Mouse (Mus musculus) left cerebral cortex, adult 11 months (tissue): Measurements from ENCODE around the gene Ampd3.
A peak's percentile ranks its signal among the peaks of the same experiment; 100 is the strongest.

ENCODE experiments used
- DNase-seq: peaks from one replicate; pipeline ENCODE4 v3.0.0; 2022; ENCODE audit warnings: low spot score

The Ampd3 gene

DNA sequence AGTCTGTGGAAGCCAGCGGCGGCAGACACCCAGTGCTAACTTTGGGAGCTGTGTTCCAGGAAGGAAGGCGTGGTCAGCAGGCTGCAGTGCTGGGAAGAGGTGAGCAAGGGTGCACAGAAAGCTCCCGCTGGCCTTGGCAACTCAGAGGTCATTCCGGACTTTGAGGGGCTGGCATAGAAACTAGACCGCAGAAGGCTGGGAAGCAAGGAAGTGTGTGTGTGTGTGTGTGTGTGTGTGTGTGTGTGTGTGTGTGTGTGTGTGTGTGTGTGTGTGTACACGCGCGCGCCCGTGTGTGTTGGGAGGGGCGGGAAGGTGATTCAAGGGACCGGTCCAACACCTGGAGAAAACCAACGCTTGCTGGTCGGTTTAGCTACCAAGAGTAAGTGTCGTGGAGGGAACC lies at the start of gene Ampd3:
Gene Ampd3, plus strand, starts transcription at position 206 of the 400 bp plus-strand sequence.
- DNase-seq = no peak

DNA sequence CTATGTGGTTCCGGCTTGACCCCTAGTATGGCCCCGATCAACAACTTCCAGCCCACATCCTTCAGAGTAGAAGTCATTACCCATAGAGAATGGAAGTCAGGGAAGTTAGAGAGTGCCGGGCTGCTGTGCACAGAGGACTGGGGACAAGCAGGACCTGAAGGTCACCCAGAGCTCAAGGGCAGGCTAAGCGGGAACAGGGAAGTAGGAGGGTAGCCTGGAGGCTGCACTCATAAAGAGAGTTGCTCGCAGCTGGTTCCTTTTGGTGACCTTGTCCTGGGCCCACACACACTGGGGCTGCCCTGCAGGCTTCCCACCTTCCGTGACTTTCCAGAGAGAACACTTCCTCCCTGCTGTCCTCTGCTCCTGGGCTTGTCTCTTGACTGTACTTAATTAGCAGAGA lies 49.5 kb upstream of the Ampd3 start:
- no peak for DNase-seq

DNA sequence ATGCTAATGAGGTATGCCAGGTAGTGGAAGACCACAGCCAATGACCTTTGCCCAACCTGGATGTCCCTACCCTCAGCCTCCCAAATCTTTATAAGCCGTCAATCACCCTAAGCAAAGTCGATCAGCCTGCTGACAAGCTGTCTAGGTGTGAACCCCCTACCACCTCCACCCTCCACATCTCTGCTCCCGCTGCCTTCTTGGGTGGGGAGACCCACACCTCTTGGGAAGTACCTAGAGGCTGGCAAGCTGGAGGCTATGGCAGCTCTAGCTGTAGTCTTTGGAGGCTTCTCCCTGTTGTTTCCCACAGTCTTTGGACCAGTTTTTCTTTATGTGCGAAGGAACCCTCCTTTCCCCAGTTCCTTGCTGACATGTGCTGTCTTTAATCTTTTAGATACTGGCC lies 48.1 kb upstream of the Ampd3 start:
- no peak for DNase-seq

DNA sequence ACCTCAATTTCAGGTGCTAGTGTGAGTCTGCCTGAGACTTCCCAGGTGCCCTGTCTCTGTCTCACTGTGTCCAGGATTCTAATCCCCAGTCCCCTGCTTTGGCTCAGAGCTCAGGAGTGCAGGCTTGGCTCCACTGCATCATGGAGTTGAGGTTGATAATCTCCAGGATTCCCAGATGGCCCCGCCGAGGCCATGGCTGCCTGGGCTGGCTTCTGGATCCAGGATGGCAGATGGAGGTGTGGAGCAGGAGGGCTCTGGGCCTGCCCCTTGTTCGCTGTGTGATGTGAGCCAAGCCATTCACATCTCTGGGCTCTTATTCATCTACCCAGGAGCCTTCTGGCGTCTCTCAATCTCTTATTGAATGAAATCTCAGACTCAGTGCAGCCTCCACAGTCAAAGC lies 45.8 kb upstream of the Ampd3 start:
- DNase-seq = no peak

DNA sequence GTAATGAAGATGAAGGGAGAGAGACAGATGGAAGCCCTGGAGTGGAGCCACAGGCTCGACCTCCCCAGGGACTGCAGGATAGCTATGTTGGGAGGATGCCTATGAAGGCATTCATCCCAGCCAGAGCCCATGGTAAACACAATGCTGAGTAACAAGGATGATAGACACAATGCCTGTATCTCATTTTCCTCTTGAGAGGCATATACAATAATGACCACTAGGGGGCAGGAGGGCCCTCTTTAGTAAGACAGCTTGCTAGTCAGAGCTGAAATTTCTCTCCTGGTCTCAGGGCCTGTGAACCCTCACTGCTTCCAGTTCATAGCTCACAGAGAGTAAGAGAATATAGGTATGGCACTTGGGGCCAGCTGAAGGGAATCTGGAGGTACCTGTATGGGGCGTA lies 41.0 kb upstream of the Ampd3 start:
- DNase-seq = peak; percentile 47

DNA sequence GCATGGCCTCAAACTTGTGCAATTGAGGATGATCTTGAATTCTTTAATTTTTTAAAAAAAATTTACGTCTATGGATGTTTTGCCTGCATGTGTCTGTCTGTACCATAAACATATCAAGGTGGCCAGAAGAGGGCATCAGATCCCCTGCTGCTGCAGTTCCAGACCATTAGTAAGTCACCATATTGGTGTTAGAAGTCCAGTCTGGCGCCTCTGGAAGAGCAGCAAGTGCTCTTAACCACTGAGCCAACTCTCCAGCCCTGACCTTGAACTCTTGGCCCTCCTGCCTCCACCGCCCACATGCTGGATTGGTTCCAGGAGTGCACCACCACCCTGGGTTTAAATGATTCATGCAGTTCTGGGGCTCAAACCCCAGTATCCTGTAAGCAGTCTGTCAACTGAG lies 39.1 kb upstream of the Ampd3 start:
- no peak for DNase-seq

DNA sequence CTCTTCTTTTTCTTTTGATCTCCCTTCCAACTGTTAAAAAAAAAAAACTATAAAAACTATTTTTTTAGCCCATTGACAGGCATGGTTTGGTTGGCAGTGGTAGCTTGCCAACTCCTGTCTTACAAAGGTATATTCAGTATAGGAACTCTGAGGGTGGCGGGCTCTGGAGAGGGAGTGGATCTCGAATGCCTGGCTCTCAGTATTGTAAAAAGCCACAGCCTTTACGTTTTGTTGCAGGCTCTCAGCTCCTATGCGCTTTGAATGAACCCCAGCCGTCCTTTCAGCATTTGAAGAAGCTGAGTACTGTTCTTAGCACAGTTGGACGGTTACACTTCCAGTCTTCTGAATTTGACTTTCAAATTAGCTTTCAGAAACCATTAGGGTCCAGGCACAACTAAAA lies 38.7 kb upstream of the Ampd3 start:
- DNase-seq = no peak

DNA sequence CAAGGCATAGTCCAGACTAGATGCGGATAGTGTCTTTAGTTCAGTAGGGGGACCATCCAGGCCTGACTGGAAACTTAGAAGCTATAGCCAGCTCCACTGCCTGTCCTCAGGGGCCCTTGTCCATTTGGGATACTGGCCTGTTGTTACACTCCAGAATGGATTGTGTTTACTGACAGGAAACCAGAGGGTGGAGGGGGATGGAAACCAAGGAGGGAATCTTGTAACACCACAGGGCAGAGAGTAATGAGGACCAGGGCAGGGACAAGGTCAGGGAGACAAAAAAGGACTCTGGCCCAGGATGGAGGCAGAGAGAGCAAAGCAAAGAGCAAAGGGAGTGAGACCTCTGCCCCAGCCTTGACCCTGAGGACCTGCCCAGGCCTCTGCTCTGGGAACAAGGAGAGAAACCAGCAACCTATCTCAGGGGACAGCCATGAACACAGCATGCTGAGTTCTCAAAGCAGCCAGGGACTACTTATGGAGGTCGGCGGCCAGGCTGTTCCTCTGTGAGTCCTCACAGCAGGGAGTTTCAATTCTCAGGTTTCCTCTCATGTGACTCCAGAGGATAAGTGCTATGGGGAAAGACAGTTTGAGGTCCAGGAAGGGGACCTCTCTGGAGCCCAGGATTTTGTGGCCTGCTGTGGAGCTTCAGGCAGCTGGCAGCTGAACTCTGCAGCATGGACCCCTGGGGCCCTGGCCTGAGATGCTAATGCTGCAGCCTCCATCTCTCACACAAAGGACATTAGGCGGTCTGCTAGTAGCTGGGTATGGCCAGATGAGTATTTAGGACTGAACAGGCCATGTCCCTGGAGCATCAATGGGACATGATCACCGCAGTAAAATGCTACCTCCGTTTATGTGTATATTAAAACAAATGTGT lies 36.7 kb upstream of the Ampd3 start:
- DNase-seq = no peak

DNA sequence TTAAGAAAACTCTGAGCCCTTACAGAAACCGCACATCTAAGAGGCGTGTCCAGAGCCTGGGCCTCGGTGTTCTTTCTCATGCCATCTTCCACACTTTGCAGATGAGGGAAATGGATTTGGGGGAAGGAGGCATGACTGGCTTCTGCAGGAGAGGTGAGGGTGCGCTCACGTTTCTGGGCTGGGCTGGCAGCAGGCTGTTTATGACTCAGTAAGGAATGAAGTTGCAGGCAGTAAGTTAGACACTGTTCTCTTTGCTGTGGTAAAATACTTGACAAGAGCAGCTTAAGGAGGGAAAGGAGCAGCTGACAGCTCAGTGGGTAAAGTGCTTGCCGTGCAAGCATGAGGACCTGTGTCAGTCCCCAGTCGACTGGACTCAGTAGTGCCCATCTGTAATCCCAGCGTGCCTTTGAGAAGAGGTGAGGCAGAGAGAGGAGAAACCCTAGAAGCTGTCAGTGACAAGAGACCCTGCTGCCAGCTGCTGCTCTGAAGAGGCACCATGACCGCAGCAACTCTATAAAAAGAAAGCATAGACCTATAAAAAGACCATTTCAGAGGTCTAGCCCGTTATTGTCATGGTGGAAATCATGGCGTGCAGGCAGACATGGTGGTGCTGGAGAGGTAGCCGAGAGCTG lies 35.9 kb upstream of the Ampd3 start:
- DNase-seq = no peak

DNA sequence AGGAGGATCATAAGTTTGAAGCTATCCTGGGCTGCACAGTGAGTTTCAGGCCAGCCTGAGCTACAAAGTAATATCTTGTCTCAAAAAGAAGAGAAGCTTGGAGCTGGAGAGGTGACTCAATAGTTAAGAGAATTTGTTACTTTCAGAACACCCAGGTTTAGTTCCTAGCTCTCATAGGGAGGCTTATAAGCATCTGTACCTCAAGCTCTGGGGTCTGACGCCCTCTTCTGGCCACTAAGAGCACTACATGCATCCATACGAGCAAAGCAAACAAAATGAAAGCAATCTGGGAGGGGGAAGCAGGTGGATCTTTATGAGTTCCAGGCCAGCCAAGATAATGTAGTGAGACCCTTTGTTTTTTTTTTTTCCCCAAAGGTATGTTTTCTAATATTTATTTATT lies 31.1 kb upstream of the Ampd3 start:
- DNase-seq = no peak

DNA sequence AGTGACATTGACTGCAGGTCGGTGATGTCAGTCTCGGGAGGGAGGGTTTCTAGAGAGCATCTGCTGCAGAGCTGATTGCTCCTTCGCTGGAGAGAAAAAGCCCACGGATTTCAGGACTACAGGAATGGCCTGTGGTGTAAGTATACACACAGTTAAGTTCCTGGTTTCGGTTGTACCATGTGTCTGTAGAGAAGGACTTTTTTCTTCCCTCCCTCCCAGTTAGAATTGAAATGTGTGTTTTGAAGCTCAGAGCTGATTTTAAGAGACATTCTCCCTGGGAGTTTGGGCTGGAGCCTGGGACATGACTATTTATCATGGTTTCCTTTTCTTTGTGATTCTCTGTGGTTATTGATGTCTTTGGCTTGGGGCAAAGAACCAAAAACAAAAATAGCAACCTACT lies 28.2 kb upstream of the Ampd3 start:
- DNase-seq = no peak

DNA sequence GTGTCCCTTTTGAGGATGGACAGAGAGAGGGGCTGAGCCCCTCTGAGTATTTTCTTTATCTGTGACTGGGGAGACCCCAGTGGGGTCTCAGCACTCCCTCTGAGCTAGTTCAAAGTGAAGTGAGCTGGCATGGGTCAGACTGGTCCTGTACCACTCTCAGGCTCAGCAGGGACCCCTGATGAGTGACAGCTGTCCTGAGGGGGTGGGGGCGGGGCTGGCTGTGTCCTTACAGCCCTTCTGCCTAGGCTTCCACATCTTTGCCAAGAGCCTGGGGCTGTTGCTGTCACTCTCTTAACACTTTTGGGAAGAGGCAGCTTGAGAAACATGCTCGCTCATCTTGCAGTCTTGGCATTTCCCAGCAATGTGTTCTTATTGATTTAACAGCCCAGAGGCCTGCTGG lies 27.8 kb upstream of the Ampd3 start:
- no peak for DNase-seq

DNA sequence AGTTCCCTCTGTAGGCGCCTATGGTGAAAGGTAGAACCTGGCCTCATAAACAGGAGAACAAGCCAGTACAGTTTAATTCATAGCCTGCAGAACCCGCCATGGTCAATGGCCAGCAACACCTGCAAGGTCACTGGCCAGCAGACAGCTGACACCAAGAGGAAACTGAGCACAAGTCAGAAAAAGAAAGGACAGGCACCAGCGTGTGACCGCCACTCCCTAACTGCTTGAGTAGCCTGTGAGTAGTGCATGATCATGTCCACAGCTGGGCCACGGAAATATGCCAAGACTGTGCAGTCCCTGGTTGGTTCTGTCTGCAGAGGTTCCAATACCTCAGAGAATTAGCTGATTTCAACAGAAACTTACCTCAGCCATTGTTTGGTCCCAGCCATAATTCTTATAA lies 26.0 kb upstream of the Ampd3 start:
- DNase-seq = no peak

DNA sequence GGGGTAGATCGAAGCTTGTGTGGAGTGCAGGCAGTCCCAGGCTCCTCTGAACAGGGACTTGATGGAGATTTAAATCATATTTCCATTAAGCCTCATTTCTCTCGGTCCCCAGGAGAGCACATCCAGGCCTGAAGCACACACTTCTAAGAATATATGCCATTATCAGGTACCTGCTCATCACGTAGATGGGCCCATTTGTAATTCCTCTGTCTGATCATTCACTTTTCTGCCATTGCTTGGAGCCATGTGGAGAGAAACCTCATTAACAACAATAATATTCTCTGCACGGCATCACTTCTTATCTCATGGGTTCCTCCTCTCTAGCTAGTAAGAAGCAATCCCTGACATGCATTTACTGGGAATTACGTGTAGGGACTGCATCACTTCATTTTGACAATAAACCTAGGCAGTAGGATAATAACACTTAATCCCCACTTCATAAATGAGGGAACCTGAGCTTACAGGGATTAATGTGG lies 21.9 kb upstream of the Ampd3 start:
- no peak for DNase-seq

DNA sequence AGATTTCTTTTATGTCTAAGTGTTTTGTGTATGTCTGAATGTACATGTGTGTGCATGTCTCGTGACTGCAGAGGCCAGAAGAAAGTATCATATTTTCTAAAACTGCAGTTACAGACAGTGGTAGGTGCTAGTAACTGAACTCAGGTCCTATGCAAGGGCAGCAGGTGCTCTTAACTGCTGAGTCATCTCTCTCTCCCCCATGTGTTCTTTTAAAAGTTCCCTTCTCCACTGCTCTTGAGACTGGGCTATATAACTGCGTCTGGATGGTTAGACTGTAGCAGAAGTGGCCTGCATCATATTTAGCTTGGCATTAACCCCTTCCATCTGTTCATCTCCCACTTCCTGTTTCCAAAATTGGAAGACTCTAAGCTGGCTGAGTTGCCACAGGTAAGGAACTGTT lies 21.2 kb upstream of the Ampd3 start:
- DNase-seq = no peak

DNA sequence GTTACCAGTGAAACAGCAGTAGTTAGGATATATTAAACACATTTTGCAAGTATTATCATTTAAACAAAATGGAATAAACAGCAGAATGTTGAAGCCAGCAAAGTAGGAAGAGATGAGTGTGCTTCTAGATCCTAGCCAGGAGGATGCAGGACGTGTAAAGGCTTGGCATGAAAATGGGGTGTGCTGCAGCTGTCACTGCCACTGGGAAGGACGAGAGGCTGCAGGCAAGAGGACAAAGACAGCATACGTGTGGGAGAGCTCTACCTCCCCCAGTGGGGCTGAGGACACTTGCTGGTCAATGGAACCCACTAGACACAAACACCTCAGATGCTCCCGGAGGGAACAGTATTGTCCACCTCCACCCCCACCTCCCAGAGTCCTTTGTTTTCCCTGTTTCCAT lies 17.2 kb upstream of the Ampd3 start:
- no peak for DNase-seq

DNA sequence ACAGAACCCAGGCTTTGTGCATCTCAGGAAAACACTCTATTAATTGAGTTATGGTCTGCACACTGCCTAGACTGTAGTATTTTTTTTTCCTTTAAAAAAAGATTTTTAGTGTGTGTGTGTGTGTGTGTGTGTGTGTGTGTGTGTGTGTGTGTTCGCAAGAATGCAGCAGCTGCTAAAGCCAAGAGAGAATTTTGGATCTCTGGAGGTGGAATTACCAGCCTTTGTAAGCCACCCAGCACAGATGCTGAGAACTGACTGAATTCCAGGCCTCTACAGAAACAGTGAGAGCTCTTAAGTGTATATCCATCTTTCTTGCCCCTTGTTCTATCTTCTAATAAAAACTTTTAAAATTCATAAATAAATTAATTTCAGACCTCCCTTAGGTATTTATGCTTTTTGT lies 16.4 kb upstream of the Ampd3 start:
- DNase-seq = no peak

DNA sequence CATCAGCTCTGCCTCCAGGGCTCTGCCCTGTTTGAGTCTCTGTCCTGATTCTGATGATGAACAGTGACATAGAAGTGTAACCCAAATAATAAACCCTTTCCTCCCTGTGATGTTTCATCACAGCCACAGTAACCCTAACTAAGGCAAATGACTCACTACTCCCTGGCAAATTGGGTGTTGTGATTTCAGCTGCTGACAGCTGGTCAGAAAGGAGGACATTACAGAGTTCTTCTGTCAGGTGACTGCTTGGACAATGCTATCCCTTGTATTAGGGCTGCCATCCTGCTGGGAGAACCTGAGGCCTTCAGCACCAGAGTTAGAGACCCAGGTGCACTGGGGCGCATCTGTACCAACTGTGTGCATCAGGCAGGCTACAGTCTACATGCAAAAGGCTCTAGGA lies 14.7 kb upstream of the Ampd3 start:
- no peak for DNase-seq

DNA sequence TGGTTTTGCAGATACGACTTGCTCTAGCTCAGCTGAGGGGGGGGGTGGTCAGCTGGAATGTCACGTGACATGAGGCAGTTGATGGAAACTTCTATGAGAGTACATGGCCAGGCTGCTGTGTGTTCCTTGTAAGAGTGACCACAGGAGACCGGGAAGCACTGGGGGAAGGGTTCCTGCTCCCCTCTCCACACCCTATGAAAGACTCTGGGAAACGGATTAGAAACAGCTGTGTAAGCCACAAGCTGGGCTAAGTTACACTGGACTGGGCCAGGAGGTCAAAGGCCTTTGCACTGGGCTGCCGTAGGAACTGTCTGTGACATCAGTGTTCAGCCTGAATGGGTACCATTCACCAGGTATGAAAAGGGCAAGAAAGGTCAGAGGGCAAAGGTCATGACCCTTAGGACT lies 14.1 kb upstream of the Ampd3 start:
- no peak for DNase-seq

DNA sequence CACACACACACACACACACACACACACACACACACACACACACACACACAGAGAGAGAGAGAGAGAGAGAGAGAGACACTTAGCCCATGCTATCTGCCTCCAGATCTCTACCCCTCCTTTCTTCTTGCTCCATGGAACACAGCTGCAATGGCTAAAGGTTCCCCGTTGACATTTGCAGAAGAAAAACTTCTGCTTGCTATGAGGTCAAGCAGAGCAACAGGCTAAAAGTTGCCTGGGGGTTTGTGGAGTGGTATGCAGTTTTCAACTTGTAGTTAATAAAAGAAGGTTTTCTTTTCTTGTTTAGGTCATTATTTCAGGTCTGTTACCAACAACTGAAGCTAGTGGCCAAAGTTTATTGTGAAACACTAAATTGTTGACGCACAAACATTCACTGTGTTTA lies 11.6 kb upstream of the Ampd3 start:
- DNase-seq = no peak

DNA sequence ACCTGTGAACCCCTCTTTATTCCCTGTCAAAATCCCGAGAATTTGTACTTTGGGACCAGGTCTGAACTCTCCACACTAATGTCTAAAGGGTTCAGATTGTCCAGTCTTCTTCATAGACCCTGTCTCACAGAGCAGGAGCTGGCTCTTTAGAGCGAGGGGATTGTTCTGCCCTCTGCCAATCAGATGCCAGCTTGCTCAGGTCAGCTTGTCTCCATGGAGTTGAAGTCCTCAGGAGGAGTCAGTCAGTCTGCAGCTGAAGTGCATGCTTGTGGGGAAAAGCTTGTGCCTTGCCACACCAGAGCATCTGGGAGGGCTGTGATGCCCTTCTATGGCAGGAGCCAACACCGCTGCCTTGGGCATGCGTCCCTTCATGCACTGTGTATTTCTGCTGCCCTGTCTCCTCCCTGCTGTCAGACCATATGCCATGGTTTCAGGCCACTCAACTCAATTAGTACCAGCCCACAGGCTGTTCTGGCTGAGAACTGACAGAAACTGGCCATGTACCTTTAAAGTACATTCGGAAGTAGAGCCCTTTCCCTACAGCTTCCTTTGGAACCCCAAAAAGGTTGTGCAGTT lies 5.3 kb upstream of the Ampd3 start:
- no peak for DNase-seq

DNA sequence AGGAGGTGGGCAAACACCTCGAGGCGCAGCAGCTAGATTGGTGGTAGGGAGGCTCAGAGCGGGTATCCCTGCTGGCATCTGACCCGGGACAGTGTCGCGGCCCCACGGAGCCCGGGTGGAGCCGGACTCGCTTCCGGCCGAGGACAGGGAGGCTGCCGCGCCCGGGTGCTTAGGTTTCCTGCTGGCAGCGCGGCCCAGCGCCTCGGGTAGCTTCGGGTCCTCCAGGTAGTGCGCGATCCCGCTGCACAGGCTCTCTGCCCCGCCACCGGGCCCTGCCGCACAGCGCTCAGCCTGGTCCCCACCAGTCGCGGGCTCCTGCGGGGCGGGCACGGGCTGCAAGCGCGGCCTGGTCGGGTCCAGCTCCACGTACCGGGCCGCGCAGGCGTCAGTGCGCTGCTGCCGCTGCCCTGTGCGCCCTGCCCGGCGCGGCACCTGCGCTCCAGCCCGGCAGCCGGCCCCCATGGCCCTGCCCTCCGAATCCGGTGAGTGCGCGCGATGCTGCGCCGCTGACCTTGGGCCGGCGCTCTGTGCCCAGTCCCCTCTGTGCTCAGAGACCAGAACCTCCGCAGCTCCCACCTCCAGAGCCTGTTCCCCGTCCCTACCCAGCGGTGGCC lies 552 bp downstream of the Ampd3 start:
- no peak for DNase-seq

DNA sequence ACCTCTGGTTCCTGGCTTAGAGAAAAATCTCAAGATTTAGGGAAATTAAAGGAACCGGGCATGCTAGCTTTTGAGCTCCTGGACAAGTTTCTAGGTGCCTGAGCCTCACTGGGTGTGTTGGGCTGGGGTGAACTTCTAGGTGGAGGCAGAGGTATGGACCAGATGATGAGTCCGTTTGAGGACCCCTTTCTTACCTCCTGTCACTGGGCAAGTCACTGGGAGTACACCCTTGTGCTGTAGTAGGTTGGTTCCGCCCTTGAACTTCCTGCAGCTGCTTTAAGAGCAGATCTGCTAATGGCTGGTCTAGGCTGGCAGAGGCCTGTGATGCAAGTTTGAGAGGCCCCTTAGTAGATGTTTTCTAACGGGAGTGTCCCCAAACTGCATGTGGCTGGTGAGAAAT lies 1.1 kb downstream of the Ampd3 start:
- DNase-seq = no peak
